Mouse (Mus musculus): ENCODE measurements around the gene Ano9. TPM values are rescaled to one million over a fixed set of nuclear protein-coding genes. Genes with fewer than 3 reads are reported as not detected.

The Ano9 gene
- polyA plus RNA-seq (2015; fragmentation: Nextera tagmentation; extraction: Ambion mirVana): 17.9 and 20.4 TPM in 2 replicates

DNA sequence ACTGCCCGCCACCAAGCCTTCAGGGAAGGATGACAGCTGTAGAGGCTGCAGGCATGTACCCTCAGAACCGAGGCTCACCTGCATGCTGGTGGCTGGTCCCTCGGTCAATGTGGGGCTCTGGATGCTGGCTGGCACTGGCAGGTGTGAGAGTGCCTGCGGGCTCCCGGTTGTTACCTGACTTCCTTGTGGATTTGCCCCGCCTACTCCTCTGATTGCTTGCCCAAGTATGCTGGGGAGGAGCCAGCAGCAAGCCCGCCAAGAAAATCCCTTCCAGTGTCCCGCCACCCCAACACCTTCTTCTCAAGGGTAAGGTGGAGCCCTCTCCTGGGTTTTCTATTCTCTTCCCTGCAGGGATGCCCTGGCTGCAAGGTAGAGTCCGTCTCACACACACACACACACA, at the start of gene Ano9:
Gene Ano9 (minus strand): TSS at position 171 of the 400 bp plus-strand sequence.
- Histone ChIP-seq H3K4me3 (ENCODE audit: low read depth, low read length) (peak within 1 kb of the TSS; percentile 23; the same call in 1 of the 2 replicates), H3K9ac (ENCODE audit: low read length) (0 out of 2 replicates have a peak within 1 kb of the TSS, but pooled peaks have one; percentile 31), H3K27me3 (ENCODE audit: control insufficient read depth, insufficient read depth, low read length) (no peaks in the 10 kb centered on the region), H3K4me2 (replicated peaks; ENCODE audit: low read depth) (peak within 1 kb of the TSS; percentile 53), H3K9me3 (ENCODE audit: control insufficient read depth, low read length) (no peaks in the 10 kb centered on the region), H3K27ac (replicated peaks) (peak within 1 kb of the TSS; percentile 69), H3K36me3 (ENCODE audit: control insufficient read depth, insufficient read depth, low read length) (no peaks in the 10 kb centered on the region), H3K4me1 (replicated peaks; ENCODE audit: control insufficient read depth, insufficient read depth) (peaks cover 3% of the 10 kb centered on the region)
- TF ChIP-seq EP300 (optimal IDR thresholded peaks at IDR 0.05) (no peak), CTCF (IDR thresholded peaks at IDR 0.05; ENCODE audit: low read depth) (no peak)
- peak; percentile 80 for DNase-seq (ENCODE audit: low spot score)
- peak; percentile 61 for ATAC-seq (ENCODE audit: low FRiP score, low TSS enrichment)
- WGBS: 8% methylated on average over 9 of the region's 9 CpGs

DNA sequence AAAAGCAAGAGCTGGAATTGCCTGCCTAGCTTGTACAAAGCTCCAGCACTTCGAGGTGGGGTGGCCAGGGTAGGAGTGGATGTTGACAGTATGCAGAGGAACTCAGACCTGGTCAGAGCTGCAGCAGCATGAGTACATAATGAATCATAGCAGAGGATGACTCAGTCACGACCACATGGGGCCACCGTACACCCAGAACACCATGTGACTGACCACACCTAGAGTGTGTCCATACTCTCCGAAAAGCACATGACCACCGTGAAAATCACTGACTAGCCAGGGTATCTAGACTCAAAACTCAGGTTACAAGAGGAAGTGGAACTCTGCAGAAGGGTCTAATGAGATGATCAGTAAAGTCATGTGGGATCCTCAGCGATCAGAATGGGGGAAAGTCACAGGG, 47.2 kb upstream of the Ano9 start:
- H3K9ac ChIP-seq (ENCODE audit: low read length): no peak overlapping the region
- TF ChIP-seq EP300 (optimal IDR thresholded peaks at IDR 0.05): no peak
- TF ChIP-seq CTCF (IDR thresholded peaks at IDR 0.05; ENCODE audit: low read depth): no peak
- peaks cover 9% of the 10 kb centered on the region for H3K4me1 ChIP-seq (replicated peaks; ENCODE audit: control insufficient read depth, insufficient read depth)
- H3K9me3 ChIP-seq (ENCODE audit: control insufficient read depth, low read length): no peaks in the 10 kb centered on the region
- 59% methylated on average over 6 of the region's 6 CpGs for WGBS
- H3K4me3 ChIP-seq (ENCODE audit: low read depth, low read length): no peak overlapping the region
- ATAC-seq (ENCODE audit: low FRiP score, low TSS enrichment): peak; percentile 93
- H3K36me3 ChIP-seq (ENCODE audit: control insufficient read depth, insufficient read depth, low read length): peaks cover 33% of the 10 kb centered on the region
- peak; percentile 86 for DNase-seq (ENCODE audit: low spot score)
- H3K27me3 ChIP-seq (ENCODE audit: control insufficient read depth, insufficient read depth, low read length): no peaks in the 10 kb centered on the region
- H3K4me2 ChIP-seq (replicated peaks; ENCODE audit: low read depth): no peak overlapping the region
- peak overlapping the region; percentile 80 for H3K27ac ChIP-seq (replicated peaks)

DNA sequence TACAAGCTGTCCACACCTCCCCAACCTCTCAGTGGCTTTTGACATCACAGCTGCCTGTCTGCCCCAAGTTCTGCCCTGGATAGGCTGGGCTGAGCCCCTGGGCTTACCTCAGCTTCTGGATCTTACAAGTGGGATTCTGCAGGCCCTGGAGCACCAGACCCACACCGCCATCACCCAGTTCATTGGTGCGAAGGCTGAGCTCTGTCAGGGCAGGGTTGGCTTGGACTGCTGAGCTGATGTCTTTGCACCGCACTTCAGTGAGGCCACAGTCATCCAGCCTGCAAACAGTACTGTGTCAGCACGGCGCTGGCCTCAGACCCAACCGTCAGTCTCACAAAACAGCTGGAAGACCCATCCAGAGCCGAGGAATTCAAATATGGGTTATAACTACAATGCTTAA, 46.8 kb upstream of the Ano9 start:
- H3K36me3 ChIP-seq (ENCODE audit: control insufficient read depth, insufficient read depth, low read length): peaks cover 33% of the 10 kb centered on the region
- WGBS: 83% methylated on average over 7 of the region's 7 CpGs

DNA sequence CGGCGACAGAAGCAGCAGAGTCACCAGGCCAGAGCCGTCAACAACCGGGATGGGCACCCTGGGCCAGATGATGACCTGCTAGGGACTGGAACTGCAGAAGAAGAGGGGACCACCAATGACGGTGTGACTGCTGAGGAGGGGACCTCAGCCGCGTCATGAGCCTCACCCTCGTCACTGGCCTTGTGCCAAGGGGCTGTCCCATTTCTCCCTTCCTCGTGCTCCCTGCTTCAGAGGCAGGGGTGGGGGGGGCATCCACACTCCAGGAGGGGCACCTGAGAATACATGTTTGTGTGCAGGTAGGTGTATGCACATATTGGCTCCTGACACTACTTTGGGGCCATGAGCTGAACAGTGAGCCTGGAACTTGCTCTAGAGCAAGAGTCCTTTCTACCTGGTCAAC, 37.8 kb upstream of the Ano9 start:
- DNase-seq (ENCODE audit: low spot score) (no peak), ATAC-seq (ENCODE audit: low FRiP score, low TSS enrichment) (no peak)
- Histone ChIP-seq H3K27ac (replicated peaks) (no peak overlapping the region), H3K4me2 (replicated peaks; ENCODE audit: low read depth) (no peak overlapping the region), H3K4me1 (replicated peaks; ENCODE audit: control insufficient read depth, insufficient read depth) (no peaks in the 10 kb centered on the region), H3K4me3 (ENCODE audit: low read depth, low read length) (no peak overlapping the region), H3K9ac (ENCODE audit: low read length) (no peak overlapping the region), H3K36me3 (ENCODE audit: control insufficient read depth, insufficient read depth, low read length) (peaks cover 16% of the 10 kb centered on the region; the same call in 1 of the 2 replicates), H3K27me3 (ENCODE audit: control insufficient read depth, insufficient read depth, low read length) (no peaks in the 10 kb centered on the region), H3K9me3 (ENCODE audit: control insufficient read depth, low read length) (peaks cover 4% of the 10 kb centered on the region; the same call in 1 of the 2 replicates)
- 75% methylated on average over 9 of the region's 9 CpGs for WGBS
- TF ChIP-seq EP300 (optimal IDR thresholded peaks at IDR 0.05) (no peak), CTCF (IDR thresholded peaks at IDR 0.05; ENCODE audit: low read depth) (no peak)

More for the DNA sequence above, 46.8 kb upstream of the Ano9 start:
- Histone ChIP-seq H3K9ac (ENCODE audit: low read length) (no peak overlapping the region), H3K27me3 (ENCODE audit: control insufficient read depth, insufficient read depth, low read length) (no peaks in the 10 kb centered on the region), H3K9me3 (ENCODE audit: control insufficient read depth, low read length) (no peaks in the 10 kb centered on the region), H3K4me2 (replicated peaks; ENCODE audit: low read depth) (no peak overlapping the region), H3K4me3 (ENCODE audit: low read depth, low read length) (no peak overlapping the region), H3K4me1 (replicated peaks; ENCODE audit: control insufficient read depth, insufficient read depth) (peaks cover 9% of the 10 kb centered on the region), H3K27ac (replicated peaks) (peak overlapping the region; percentile 80)
- TF ChIP-seq CTCF (IDR thresholded peaks at IDR 0.05; ENCODE audit: low read depth) (no peak), EP300 (optimal IDR thresholded peaks at IDR 0.05) (no peak)
- DNase-seq (ENCODE audit: low spot score): no peak
- peak; percentile 25; the same call in 1 of the 2 replicates for ATAC-seq (ENCODE audit: low FRiP score, low TSS enrichment)

DNA sequence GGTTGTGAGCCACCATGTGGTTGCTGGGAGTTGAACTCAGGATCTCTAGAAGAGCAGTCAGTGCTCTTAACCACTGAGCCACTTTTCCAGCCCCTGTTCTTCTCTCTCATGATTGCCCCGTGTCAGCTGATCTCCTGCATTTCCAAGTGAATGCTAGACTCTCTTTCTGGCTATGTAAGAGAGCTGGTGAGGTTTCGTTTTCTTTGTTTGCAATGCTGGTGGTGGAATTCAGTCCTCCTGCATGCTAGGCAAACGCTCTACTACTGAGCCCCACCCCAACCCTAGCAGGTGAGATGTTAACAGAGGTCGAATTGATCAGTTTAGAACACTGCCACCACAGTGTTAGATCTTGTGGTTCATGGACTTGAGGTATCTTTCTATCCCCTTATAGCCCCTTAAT, 31.0 kb upstream of the Ano9 start:
- Histone ChIP-seq H3K4me1 (replicated peaks; ENCODE audit: control insufficient read depth, insufficient read depth) (no peaks in the 10 kb centered on the region), H3K4me3 (ENCODE audit: low read depth, low read length) (no peak overlapping the region), H3K4me2 (replicated peaks; ENCODE audit: low read depth) (no peak overlapping the region), H3K9ac (ENCODE audit: low read length) (no peak overlapping the region), H3K27ac (replicated peaks) (no peak overlapping the region), H3K36me3 (ENCODE audit: control insufficient read depth, insufficient read depth, low read length) (peaks cover 4% of the 10 kb centered on the region; the same call in 1 of the 2 replicates), H3K27me3 (ENCODE audit: control insufficient read depth, insufficient read depth, low read length) (no peaks in the 10 kb centered on the region), H3K9me3 (ENCODE audit: control insufficient read depth, low read length) (no peaks in the 10 kb centered on the region)
- peak; percentile 66 for ATAC-seq (ENCODE audit: low FRiP score, low TSS enrichment)
- TF ChIP-seq CTCF (IDR thresholded peaks at IDR 0.05; ENCODE audit: low read depth) (no peak), EP300 (optimal IDR thresholded peaks at IDR 0.05) (no peak)
- peak; percentile 37 for DNase-seq (ENCODE audit: low spot score)
- WGBS: 62% methylated on average over 4 of the region's 4 CpGs

DNA sequence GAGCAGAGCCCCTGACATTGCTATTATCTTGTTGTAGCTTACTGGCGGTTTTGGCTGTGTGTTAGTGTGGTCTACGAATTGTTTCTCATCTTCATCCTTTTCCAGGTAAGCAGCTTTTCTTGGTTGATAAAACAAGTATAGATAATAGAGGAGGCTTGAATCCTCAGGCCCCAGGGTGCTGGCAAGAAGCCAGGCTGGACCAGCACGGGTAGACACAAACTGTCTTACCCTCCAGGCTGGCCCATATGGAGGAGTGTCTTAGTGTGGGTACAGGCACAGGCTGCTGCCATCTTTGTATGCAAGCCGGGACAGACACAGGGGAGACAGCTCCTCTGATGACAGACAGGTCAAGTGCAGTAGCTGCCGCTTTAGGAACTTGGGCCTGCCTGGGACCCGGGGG, 29.4 kb upstream of the Ano9 start:
- DNase-seq (ENCODE audit: low spot score): no peak
- Histone ChIP-seq H3K27ac (replicated peaks) (no peak overlapping the region), H3K9me3 (ENCODE audit: control insufficient read depth, low read length) (no peaks in the 10 kb centered on the region), H3K36me3 (ENCODE audit: control insufficient read depth, insufficient read depth, low read length) (no peaks in the 10 kb centered on the region; the same call in 1 of the 2 replicates), H3K9ac (ENCODE audit: low read length) (no peak overlapping the region), H3K4me3 (ENCODE audit: low read depth, low read length) (no peak overlapping the region), H3K27me3 (ENCODE audit: control insufficient read depth, insufficient read depth, low read length) (no peaks in the 10 kb centered on the region), H3K4me2 (replicated peaks; ENCODE audit: low read depth) (no peak overlapping the region), H3K4me1 (replicated peaks; ENCODE audit: control insufficient read depth, insufficient read depth) (no peaks in the 10 kb centered on the region)
- TF ChIP-seq CTCF (IDR thresholded peaks at IDR 0.05; ENCODE audit: low read depth) (no peak), EP300 (optimal IDR thresholded peaks at IDR 0.05) (no peak)
- ATAC-seq (ENCODE audit: low FRiP score, low TSS enrichment): no peak
- WGBS: 83% methylated on average over 6 of the region's 6 CpGs
